Comparison of ENCODE assay signal across 9 mouse cellular contexts in genomic region chr1:87070720-87071119, GRCm38 (mm10). TPM values are rescaled to one million over a fixed set of nuclear protein-coding genes. Genes with fewer than 3 reads are reported as not detected.
DNase-seq lines count a peak whose midpoint lies in the region; ATAC-seq and TF ChIP-seq lines count a peak whose summit lies in the region.
"Had no signal": no experiment of that assay in that cellular context is flagged by ENCODE, and none has a peak within 500 bp of the region (broad histone marks: within the 10 kb centered on the region; RNA-seq: fewer than 3 reads in every experiment).

No protein-coding gene starts in this region.

- H3K27ac ChIP-seq in hindbrain, postnatal 0 days, result no peak overlapping the region
- no peak overlapping the region for H3K27ac ChIP-seq in hindbrain, embryonic 12.5 days
- no peak overlapping the region for H3K27ac ChIP-seq in ES-E14 (ENCODE audit: insufficient read depth, low read depth, low read length, poor library complexity, severe bottlenecking)
- no peak overlapping the region for H3K27ac ChIP-seq in liver, embryonic 11.5 days (ENCODE audit: low read depth, low read length)
- H3K27ac ChIP-seq in spleen, adult 2 months (ENCODE audit: insufficient read depth, low read length), result no peak overlapping the region
- no peak overlapping the region for H3K27ac ChIP-seq in midbrain, embryonic 14.5 days (replicated peaks; ENCODE audit: low read depth, low read length)
- H3K27ac ChIP-seq: lung, embryonic 15.5 days had no signal

- no peaks in the 10 kb centered on the region for H3K27me3 ChIP-seq in hindbrain, postnatal 0 days (ENCODE audit: insufficient read depth, low read length)
- H3K27me3 ChIP-seq in hindbrain, embryonic 12.5 days, result no peaks in the 10 kb centered on the region
- H3K27me3 ChIP-seq in liver, embryonic 11.5 days (replicated peaks; ENCODE audit: control insufficient read depth, insufficient read depth, low read length), result no peaks in the 10 kb centered on the region
- H3K27me3 ChIP-seq in spleen, adult 2 months (ENCODE audit: control insufficient read depth, insufficient read depth, low read length), result no peaks in the 10 kb centered on the region
- H3K27me3 ChIP-seq in midbrain, embryonic 14.5 days (ENCODE audit: control insufficient read depth, insufficient read depth, low read length), result no peaks in the 10 kb centered on the region
- H3K27me3 ChIP-seq: lung, embryonic 15.5 days had no signal

- ATAC-seq in hindbrain, postnatal 0 days, result no peak
- ATAC-seq in hindbrain, embryonic 12.5 days (ENCODE audit: low FRiP score), result no peak
- peak; percentile 61 for ATAC-seq in liver, embryonic 11.5 days (replicated peaks; ENCODE audit: low FRiP score)
- ATAC-seq in activated CD4-positive, CD25-positive, alpha-beta regulatory T cell, adult 4 months, result no peak
- ATAC-seq in midbrain, embryonic 14.5 days (ENCODE audit: low FRiP score, low TSS enrichment), result no peak

- H3K4me1 ChIP-seq in hindbrain, postnatal 0 days (ENCODE audit: insufficient read depth, low read length), result no peaks in the 10 kb centered on the region
- 0 out of 2 replicates have a peak, but pooled peaks cover 2% of the 10 kb centered on the region for H3K4me1 ChIP-seq in hindbrain, embryonic 12.5 days
- peaks cover 1 to 10% of the 10 kb centered on the region in 2 experiments; a peak in 1 of 4 replicates for H3K4me1 ChIP-seq in ES-E14 (ENCODE audit: control insufficient read depth in 2 of 2, insufficient read depth in 2 of 2, low read length in 2 of 2, poor library complexity in 1 of 2)
- no peaks in the 10 kb centered on the region for H3K4me1 ChIP-seq in liver, embryonic 11.5 days (replicated peaks; ENCODE audit: control insufficient read depth, insufficient read depth, low read length)
- no peaks in the 10 kb centered on the region for H3K4me1 ChIP-seq in spleen, adult 2 months (ENCODE audit: control insufficient read depth, insufficient read depth, insufficient read length)
- H3K4me1 ChIP-seq in midbrain, embryonic 14.5 days (ENCODE audit: control insufficient read depth, insufficient read depth, low read length), result no peaks in the 10 kb centered on the region
- H3K4me1 ChIP-seq: lung, embryonic 15.5 days had no signal

- no peaks in the 10 kb centered on the region for H3K36me3 ChIP-seq in hindbrain, postnatal 0 days (ENCODE audit: insufficient read depth, low read length)
- no peaks in the 10 kb centered on the region for H3K36me3 ChIP-seq in hindbrain, embryonic 12.5 days
- no peaks in the 10 kb centered on the region for H3K36me3 ChIP-seq in ES-E14 (ENCODE audit: control insufficient read depth, insufficient read depth, low read length, poor library complexity, severe bottlenecking)
- H3K36me3 ChIP-seq in liver, embryonic 11.5 days (ENCODE audit: control insufficient read depth, insufficient read depth, low read length), result no peaks in the 10 kb centered on the region
- no peaks in the 10 kb centered on the region for H3K36me3 ChIP-seq in spleen, adult 2 months (ENCODE audit: control insufficient read depth, insufficient read depth, low read length)
- no peaks in the 10 kb centered on the region for H3K36me3 ChIP-seq in midbrain, embryonic 14.5 days (ENCODE audit: control insufficient read depth, insufficient read depth, low read length)
- H3K36me3 ChIP-seq: lung, embryonic 15.5 days had no signal

- TF ChIP-seq POLR2A in spleen, adult 2 months (IDR thresholded peaks at IDR 0.05; ENCODE audit: low read depth, low read length), result no peak

- no peak overlapping the region for H3K4me3 ChIP-seq in hindbrain, postnatal 0 days (ENCODE audit: low read length)
- no peak overlapping the region for H3K4me3 ChIP-seq in hindbrain, embryonic 12.5 days
- peak overlapping the region in 1 of 2 experiments; percentile 50; a peak in 1 of 4 replicates for H3K4me3 ChIP-seq in ES-E14 (ENCODE audit: insufficient read depth in 1 of 2, low read depth in 1 of 2, low read length in 2 of 2, poor library complexity in 1 of 2, severe bottlenecking in 1 of 2)
- H3K4me3 ChIP-seq in liver, embryonic 11.5 days (ENCODE audit: low read depth, low read length), result no peak overlapping the region
- no peak overlapping the region for H3K4me3 ChIP-seq in spleen, adult 2 months (ENCODE audit: extremely low read depth, insufficient read depth, insufficient read length)
- no peak overlapping the region for H3K4me3 ChIP-seq in midbrain, embryonic 14.5 days (replicated peaks; ENCODE audit: low read depth, low read length)
- H3K4me3 ChIP-seq: lung, embryonic 15.5 days had no signal

- in situ Hi-C loops in ES-E14 (cut with MboI; ENCODE audit: low sequenced_read_pairs in 2 of 2, unreplicated experiment in 2 of 2), result no loop called here

- H3K9me3 ChIP-seq in hindbrain, postnatal 0 days (ENCODE audit: low read length), result no peaks in the 10 kb centered on the region
- H3K9me3 ChIP-seq in hindbrain, embryonic 12.5 days (replicated peaks), result no peaks in the 10 kb centered on the region
- no peaks in the 10 kb centered on the region for H3K9me3 ChIP-seq in ES-E14 (ENCODE audit: control insufficient read depth, insufficient read depth, low read depth, low read length)
- H3K9me3 ChIP-seq in liver, embryonic 11.5 days (ENCODE audit: control insufficient read depth, low read length), result no peaks in the 10 kb centered on the region
- H3K9me3 ChIP-seq in midbrain, embryonic 14.5 days (ENCODE audit: control insufficient read depth, low read length), result no peaks in the 10 kb centered on the region
- H3K9me3 ChIP-seq: lung, embryonic 15.5 days had no signal

- no peak overlapping the region for H3K9ac ChIP-seq in hindbrain, postnatal 0 days (replicated peaks; ENCODE audit: low read length)
- H3K9ac ChIP-seq in hindbrain, embryonic 12.5 days, result no peak overlapping the region
- no peak overlapping the region for H3K9ac ChIP-seq in ES-E14 (ENCODE audit: insufficient read depth, low read depth, low read length, poor library complexity, severe bottlenecking)
- no peak overlapping the region for H3K9ac ChIP-seq in liver, embryonic 11.5 days (ENCODE audit: low read depth, low read length)
- H3K9ac ChIP-seq in midbrain, embryonic 14.5 days (replicated peaks; ENCODE audit: low read length), result no peak overlapping the region
- H3K9ac ChIP-seq: lung, embryonic 15.5 days had no signal

- peak; percentile 33 for TF ChIP-seq CTCF in hindbrain, postnatal 0 days (IDR thresholded peaks at IDR 0.05; ENCODE audit: low read depth)
- TF ChIP-seq CTCF in spleen, adult 2 months (IDR thresholded peaks at IDR 0.05; ENCODE audit: extremely low read depth, insufficient read depth, insufficient read length, insufficient replicate concordance), result peak; percentile 36; the same call in 1 of the 2 replicates

- 50% methylated on average over 16 of the region's 16 CpGs for WGBS in hindbrain, postnatal 0 days
- 45% methylated on average over 16 of the region's 16 CpGs for WGBS in hindbrain, embryonic 12.5 days
- WGBS in liver, embryonic 11.5 days, result 42% methylated on average over 16 of the region's 16 CpGs
- WGBS in spleen, adult 2 months, result 51% methylated on average over 16 of the region's 16 CpGs
- 50% methylated on average over 16 of the region's 16 CpGs for WGBS in midbrain, embryonic 14.5 days

- no peak overlapping the region for H3K4me2 ChIP-seq in hindbrain, postnatal 0 days (ENCODE audit: low read depth, low read length)
- H3K4me2 ChIP-seq in hindbrain, embryonic 12.5 days (replicated peaks), result no peak overlapping the region
- no peak overlapping the region for H3K4me2 ChIP-seq in liver, embryonic 11.5 days
- H3K4me2 ChIP-seq in midbrain, embryonic 14.5 days (ENCODE audit: low read length), result no peak overlapping the region
- H3K4me2 ChIP-seq: lung, embryonic 15.5 days had no signal

- DNase-seq in hindbrain, postnatal 0 days (ENCODE audit: low spot score), result no peak
- DNase-seq in ES-E14 (ENCODE audit: low read depth, low spot score), result peak; percentile 45
- DNase-seq in embryo, embryonic 10 days (ENCODE audit: low spot score), result peak; percentile 60
- peak; percentile 50 for DNase-seq in liver, embryonic 11.5 days (ENCODE audit: low spot score)
- DNase-seq in spleen, adult 2 months (ENCODE audit: low read depth in 1 of 2, low spot score in 2 of 2), result peak in 1 of 2 experiments; percentile 24
- no peak for DNase-seq in midbrain, embryonic 14.5 days

TF ChIP-seq in ES-E14, 5 proteins besides CTCF, POLR2A, EP300 and RAD21 (continues in another document):
- no peak for TF ChIP-seq ZNF384 (IDR thresholded peaks at IDR 0.05; ENCODE audit: low read depth, low read length)
- TF ChIP-seq MAFK (IDR thresholded peaks at IDR 0.05; ENCODE audit: insufficient read depth, low read depth, low read length), result no peak

RNA-seq across cellular contexts. Expression of gene Alppl2, which starts 19.0 kb away (rescaled TPM):
- not detected in 2 replicates for total RNA-seq in hindbrain, postnatal 0 days (2014; rRNA removed)
- polyA plus RNA-seq in hindbrain, postnatal 0 days (2015; fragmentation: Nextera tagmentation; extraction: Ambion mirVana), result not detected in 2 replicates
- not detected in 2 replicates for polyA plus RNA-seq in hindbrain, embryonic 12.5 days (2016; fragmentation: Nextera tagmentation; extraction: Ambion mirVana)
- 2.4 and 5.2 TPM in 2 replicates for total RNA-seq in ES-E14 (2012; rRNA removed)
- polyA plus RNA-seq in liver, embryonic 11.5 days (2014; fragmentation: Nextera tagmentation; extraction: Ambion mirVana), result 0.14 TPM in 1 of 2 replicates, not detected in the other
- polyA plus RNA-seq in spleen, adult 2 months (2012; rRNA removed), result not detected in 2 replicates
- not detected for polyA plus RNA-seq in activated CD4-positive, CD25-positive, alpha-beta regulatory T cell, adult 4 months (2017; shearing (Covaris generic))
- not detected in 2 replicates for polyA plus RNA-seq in midbrain, embryonic 14.5 days (2014; fragmentation: Nextera tagmentation; extraction: Ambion mirVana)
- polyA plus RNA-seq: lung, embryonic 15.5 days had no signal

RNA-seq across cellular contexts. Expression of gene Alpi, which starts 30.7 kb away (rescaled TPM):
- not detected in 2 replicates for total RNA-seq in hindbrain, postnatal 0 days (2014; rRNA removed)
- not detected in 2 replicates for polyA plus RNA-seq in hindbrain, postnatal 0 days (2015; fragmentation: Nextera tagmentation; extraction: Ambion mirVana)
- polyA plus RNA-seq in hindbrain, embryonic 12.5 days (2016; fragmentation: Nextera tagmentation; extraction: Ambion mirVana), result not detected in 2 replicates
- total RNA-seq in ES-E14 (2012; rRNA removed), result not detected in 2 replicates
- not detected in 2 replicates for polyA plus RNA-seq in liver, embryonic 11.5 days (2014; fragmentation: Nextera tagmentation; extraction: Ambion mirVana)
- not detected in 2 replicates for polyA plus RNA-seq in spleen, adult 2 months (2012; rRNA removed)
- polyA plus RNA-seq in activated CD4-positive, CD25-positive, alpha-beta regulatory T cell, adult 4 months (2017; shearing (Covaris generic)), result not detected
- not detected in 2 replicates for polyA plus RNA-seq in midbrain, embryonic 14.5 days (2014; fragmentation: Nextera tagmentation; extraction: Ambion mirVana)

RNA-seq across cellular contexts. Expression of gene Akp3, which starts 54.1 kb away (rescaled TPM):
- not detected in 2 replicates for total RNA-seq in hindbrain, postnatal 0 days (2014; rRNA removed)
- not detected in 2 replicates for polyA plus RNA-seq in hindbrain, postnatal 0 days (2015; fragmentation: Nextera tagmentation; extraction: Ambion mirVana)
- not detected in 2 replicates for polyA plus RNA-seq in hindbrain, embryonic 12.5 days (2016; fragmentation: Nextera tagmentation; extraction: Ambion mirVana)
- not detected in 2 replicates for total RNA-seq in ES-E14 (2012; rRNA removed)
- not detected in 2 replicates for polyA plus RNA-seq in liver, embryonic 11.5 days (2014; fragmentation: Nextera tagmentation; extraction: Ambion mirVana)
- not detected in 2 replicates for polyA plus RNA-seq in spleen, adult 2 months (2012; rRNA removed)
- not detected for polyA plus RNA-seq in activated CD4-positive, CD25-positive, alpha-beta regulatory T cell, adult 4 months (2017; shearing (Covaris generic))
- not detected in 2 replicates for polyA plus RNA-seq in midbrain, embryonic 14.5 days (2014; fragmentation: Nextera tagmentation; extraction: Ambion mirVana)
- polyA plus RNA-seq: lung, embryonic 15.5 days had no signal

Comparison
In these comparisons a context has a peak if more than half of its experiments do, and no peak if none do; other contexts are left out.
1. DNase-seq: peak in ES-E14 (single experiment), embryo, embryonic 10 days (single experiment) and liver, embryonic 11.5 days (single experiment); none in hindbrain, postnatal 0 days (single experiment) and midbrain, embryonic 14.5 days (single experiment).